Mouse (Mus musculus): ENCODE data around the gene Ankrd37.

The Ankrd37 gene

DNA sequence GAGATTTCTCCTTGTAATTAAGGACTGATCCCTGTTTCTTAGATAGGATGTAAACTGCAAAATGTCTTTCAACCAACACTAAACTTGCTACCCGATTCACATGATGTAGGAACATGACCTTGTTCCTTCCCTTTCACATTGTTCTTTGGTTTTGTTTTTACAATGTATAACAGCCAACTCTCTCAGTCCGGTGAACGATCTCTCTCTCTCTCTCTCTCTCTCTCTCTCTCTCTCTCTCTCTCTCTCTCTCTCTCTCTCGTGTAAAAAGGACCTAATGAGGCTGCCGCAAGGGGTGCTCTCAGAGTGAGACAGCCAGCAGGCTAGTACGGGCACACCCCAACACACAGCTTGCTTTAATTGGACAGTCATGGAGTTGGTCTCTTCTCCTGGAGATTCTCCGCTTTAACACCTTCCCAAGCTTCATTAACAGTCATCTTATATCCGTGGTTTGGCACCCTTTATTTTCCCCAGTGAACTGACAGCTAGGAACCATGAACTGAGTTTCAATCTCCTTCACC is 31.5 kb downstream of the Ankrd37 start:
- DNase-seq: no peak

DNA sequence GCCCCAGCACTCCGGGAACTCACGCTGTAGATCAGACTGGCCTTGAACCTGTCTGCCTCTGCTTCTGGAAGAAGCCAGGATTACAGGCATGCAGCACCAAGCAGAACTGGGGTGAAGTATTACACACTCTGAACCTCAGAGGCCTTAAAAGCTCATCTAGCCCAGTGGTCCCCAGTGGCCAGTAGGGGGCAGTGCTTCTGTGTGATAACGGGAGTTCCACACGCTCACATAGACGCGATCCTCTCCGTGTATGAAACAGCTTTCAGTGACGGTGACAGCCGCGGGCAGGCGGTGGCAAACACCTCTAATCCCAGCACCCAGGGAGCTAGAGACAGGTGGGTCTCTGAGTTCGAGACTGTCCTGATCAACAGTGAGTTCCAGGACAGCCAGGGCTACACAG is 34.6 kb downstream of the Ankrd37 start:
- peak; percentile 88 for DNase-seq

DNA sequence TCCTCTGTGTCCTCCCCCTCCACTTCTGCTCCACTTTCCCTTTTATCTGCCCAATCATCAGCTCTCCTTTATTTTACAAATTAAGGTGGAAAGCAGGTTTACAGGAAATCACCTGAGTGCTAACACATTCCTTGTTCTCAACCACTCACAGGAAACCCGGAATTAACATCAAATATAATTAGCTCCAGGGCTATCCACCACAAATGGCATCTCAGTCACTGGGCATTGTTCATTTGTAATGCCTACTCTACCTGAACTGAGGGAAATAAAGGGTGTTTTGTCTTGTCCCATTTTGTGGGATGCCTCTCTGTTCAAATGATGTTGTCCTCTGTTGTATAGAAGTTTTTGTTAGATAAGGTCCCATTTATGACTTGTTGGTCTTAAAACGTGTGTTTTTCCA is 54.9 kb downstream of the Ankrd37 start:
- peak; percentile 1 for DNase-seq
